Mouse (Mus musculus) kidney, adult 9 months (tissue): ENCODE results near the gene Enpp7.
A peak's percentile ranks its signal among the peaks of the same experiment; 100 is the strongest.

ENCODE experiments used
- DNase-seq: peaks from one replicate; pipeline ENCODE4 v3.0.0; 2022

Enpp7 gene

GRCm38 (mm10) chr11:119036934-119037779 lies 49.2 kb downstream of the Enpp7 start:
- DNase-seq, result no peak

GRCm38 (mm10) chr11:119037780-119038401 lies 49.9 kb downstream of the Enpp7 start:
- no peak for DNase-seq

- no peak for DNase-seq
Observed at GRCm38 (mm10) chr11:119038744-119039484, 50.9 kb downstream of the Enpp7 start.

- no peak for DNase-seq
Observed at GRCm38 (mm10) chr11:119039732-119040512, 51.9 kb downstream of the Enpp7 start.

GRCm38 (mm10) chr11:119040600-119041324 lies 52.8 kb downstream of the Enpp7 start, which contains the start of gene Cbx8:
Cbx8 (minus strand) TSS chr11:119040969.
- DNase-seq, result peak; percentile 100

GRCm38 (mm10) chr11:119041325-119041716 lies 53.3 kb downstream of the Enpp7 start:
- DNase-seq, result no peak

- DNase-seq, result no peak
Observed at GRCm38 (mm10) chr11:119041750-119042465, 53.9 kb downstream of the Enpp7 start.
